Mouse (Mus musculus) right cerebral cortex, adult 18-20 months (tissue): Measurements from ENCODE around the gene Prr11.
A peak's percentile ranks its signal among the peaks of the same experiment; 100 is the strongest.
"Not testable (repeated sequence)": the region's sequence is repeated elsewhere in the genome, so short reads cannot be mapped to it uniquely, and the experiment has no call there.

Source experiments
- DNase-seq: peaks from one replicate; pipeline ENCODE4 v3.0.0; 2022; ENCODE audit warnings: mixed read lengths

The Prr11 gene

GRCm38 (mm10) chr11:87108409-87108754, at the start of gene Prr11:
Prr11 (minus strand) TSS chr11:87108708.
- no peak for DNase-seq

DNA sequence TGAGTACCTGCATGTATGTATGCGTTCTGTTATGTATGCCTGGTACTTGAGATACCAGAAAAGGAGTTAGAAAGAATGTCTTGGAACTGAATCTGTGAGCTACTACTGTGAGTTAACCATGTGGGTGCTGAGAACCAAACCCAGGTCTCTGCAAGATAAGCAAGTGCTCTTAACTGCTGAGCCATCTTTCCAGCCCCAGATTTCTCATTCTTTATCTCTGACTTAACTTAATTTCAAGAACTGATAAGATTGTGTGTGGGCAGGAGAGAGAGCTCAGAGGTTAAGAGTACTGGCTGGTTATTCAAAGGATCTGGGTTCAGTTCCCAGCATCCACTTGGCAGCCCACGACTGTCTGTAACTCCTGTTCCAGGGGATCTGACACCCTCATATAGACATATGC, 49.5 kb upstream of the Prr11 start:
- DNase-seq = no peak

- no peak for DNase-seq
Measured at GRCm38 (mm10) chr11:87136233-87136632, 27.7 kb upstream of the Prr11 start.

GRCm38 (mm10) chr11:87126824-87127816, 18.6 kb upstream of the Prr11 start, which contains the start of gene Trim37:
Trim37 (plus strand) TSS chr11:87127077.
- peak; percentile 93 for DNase-seq

- DNase-seq = no peak
Measured at GRCm38 (mm10) chr11:87126281-87126823, 17.8 kb upstream of the Prr11 start.

- DNase-seq = no peak
Measured at GRCm38 (mm10) chr11:87125562-87125961, 17.1 kb upstream of the Prr11 start.

DNA sequence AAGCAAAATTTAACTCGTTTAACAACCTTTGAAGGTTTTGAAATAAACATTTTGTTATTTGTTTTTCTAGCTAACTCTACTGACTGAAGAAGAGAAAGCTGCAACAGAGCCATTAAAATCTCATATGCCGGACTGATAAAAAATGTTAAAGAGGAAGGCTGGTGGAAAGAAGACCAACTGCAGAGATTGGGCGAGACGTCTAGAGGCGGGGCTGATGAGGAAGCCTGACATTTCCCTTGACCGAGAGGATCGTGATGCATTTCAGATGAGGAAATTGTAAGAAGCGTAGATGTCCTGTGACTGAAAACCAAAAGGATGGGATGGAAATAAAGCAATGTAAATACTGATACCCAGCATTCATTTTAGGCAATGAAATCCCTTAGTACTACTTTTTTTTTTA, 13.4 kb upstream of the Prr11 start:
- DNase-seq = no peak

- no peak for DNase-seq
Measured at GRCm38 (mm10) chr11:87110172-87110909, 1.8 kb upstream of the Prr11 start.

GRCm38 (mm10) chr11:87109519-87110171, 1.1 kb upstream of the Prr11 start:
- DNase-seq = peak; percentile 10

GRCm38 (mm10) chr11:87108755-87109518, 429 bp upstream of the Prr11 start, which contains the start of gene Ska2:
Ska2 (plus strand) TSS chr11:87109234.
- DNase-seq = peak; percentile 98

DNA sequence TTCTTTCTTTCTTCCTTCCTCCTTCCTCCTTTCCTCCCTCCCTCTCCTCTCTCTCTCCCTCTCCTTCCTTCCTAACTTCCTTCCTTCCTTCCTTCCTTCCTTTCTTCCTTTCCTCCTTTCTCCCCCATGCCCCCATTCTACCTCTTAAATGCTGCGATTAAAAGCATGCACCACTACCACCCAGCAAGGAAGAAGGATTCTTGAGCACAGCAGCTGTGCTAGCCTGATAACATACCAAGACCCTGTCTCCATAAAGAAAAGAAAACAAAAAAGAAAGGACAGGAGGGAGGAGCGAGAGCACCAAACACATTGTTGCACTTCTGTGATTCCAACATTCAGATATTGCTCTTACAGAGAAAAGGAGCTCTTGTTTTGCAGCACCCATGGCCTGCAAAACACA, 21.4 kb downstream of the Prr11 start:
- no peak for DNase-seq

DNA sequence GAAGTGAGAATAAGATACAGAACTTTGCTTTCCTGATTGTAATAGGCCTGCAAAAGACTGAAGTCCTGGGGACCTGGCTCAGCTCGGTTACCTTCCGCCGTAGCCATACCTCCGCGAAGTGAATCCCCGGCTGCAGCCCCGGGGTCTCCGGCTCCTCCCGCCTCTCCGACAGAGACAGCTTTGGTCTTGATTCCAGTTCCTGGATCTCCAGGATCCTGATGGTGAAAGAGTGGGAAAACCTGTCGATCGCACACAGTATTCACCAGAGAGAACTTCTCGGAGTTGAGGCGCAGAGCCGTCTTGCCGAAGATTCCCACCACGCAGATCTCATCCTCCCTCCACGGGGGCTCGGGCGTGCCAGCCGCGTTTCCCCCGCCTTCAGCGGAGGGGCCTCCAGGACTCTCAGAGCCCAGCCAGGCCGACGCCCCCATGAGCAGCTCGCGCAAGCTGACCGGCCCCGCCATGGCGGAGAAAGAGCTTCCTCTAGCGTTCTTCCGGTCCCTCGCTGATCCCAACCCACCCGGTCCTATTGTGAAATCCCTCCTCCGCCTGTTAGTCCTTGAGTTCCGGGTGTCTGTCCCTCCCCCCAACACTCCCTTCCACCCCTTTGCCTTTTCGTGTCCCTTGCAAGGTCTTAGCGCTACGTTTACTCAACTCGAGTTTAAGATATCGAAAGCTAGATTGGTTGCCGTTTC, 22.1 kb downstream of the Prr11 start, which contains the start of gene Smg8:
Smg8 (minus strand) TSS at position 485 of the 695 bp plus-strand sequence.
- peak; percentile 87 for DNase-seq

GRCm38 (mm10) chr11:87085461-87085860, 23.0 kb downstream of the Prr11 start:
- no peak for DNase-seq

- DNase-seq = no peak
Measured at GRCm38 (mm10) chr11:87083712-87084111, 24.8 kb downstream of the Prr11 start.

DNA sequence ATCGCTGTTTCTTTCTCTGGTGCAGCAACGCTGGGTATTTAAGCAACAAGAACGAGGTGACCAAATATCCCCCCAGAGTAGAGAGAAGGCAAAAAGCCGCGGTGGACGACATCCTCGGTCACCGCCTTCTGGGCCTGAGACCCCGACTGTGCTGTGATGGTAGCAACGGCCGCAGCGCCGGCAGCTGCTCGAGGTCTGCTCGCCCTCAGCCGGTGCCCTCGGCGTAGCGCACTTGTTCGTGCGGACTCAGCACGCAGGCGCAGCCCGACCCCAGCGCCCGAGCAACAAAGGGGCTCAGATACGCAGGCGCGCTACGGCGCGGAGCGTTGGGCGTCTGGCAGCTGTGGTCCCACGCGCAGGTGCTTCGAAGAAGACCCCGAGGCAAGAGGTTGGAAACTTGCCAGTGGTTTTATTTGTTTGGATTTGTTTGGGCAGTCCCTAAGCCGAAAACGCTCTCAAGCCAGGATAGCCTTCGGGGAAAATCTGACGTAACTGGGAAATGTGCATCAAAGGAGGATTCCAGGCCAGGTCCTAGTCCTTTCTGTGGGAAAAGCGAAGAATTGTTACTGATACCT, 34.6 kb downstream of the Prr11 start, which contains the start of gene Gdpd1:
Gdpd1 (minus strand) TSS at position 197 of the 575 bp plus-strand sequence.
- DNase-seq = peak; percentile 93

DNA sequence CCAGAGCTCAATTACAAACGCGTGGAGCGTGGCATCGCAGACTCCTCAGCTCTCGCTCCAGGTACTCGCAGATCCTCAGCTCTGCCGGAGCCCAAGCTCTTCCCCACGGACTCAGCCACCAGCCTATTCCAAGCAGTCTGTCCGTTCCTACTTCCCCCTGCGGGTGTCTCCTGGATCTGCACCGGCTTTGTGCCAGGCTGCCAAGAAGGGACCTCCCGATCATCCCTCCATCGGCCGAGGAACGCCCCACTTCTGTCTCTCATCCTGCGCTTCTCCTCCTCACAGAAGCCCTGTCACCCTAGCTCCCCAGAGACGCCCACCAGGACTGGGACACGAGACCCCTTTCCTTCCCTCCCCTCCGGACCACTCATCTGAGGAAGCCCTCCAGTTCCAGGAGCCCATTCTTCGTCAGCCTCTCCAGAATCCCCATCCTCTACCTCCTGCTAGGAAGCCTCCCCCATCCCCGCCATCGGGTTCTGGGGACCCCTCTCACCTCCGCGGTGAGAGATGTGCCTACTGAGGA, 35.1 kb downstream of the Prr11 start:
- peak; percentile 84 for DNase-seq

DNA sequence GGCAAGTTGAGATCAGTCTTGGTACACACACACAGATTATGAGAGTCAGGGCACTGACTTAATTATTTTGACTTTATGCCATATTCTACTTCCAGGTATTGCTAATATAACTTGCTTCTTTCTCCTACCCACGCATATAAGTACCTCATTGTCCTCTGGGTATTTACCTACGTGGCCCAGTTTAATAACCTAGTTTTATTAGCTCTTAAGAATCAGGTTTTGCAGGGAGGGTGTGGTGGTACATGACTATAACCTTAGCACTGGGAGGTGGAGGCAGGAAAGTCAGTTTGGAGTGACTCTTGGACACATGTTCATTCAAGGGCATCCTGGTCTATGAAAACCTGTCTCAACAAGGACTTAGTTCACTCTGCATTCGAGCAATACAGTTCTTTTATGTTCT, 46.4 kb downstream of the Prr11 start:
- DNase-seq = no peak

- no peak for DNase-seq
Measured at GRCm38 (mm10) chr11:87060410-87060809, 48.1 kb downstream of the Prr11 start.

DNA sequence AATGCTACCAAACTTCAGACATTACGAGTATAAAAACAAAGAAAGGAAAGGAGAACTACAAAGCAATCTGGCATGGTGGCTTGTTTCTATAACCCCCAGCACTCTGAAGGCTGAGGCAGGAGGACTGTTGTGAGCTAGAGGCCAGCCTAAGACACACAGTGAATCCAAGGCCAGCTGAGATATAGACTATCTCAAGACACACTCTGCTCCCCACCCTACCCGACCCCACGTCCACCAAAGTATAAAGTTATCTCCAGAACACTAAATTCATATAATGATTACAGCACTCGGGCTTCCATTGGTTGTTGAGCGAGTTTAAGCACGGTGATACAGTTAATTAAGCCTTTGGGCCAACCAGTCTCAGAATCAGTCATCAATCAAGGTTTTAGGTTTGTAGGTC, 52.2 kb downstream of the Prr11 start:
- DNase-seq = no peak

- DNase-seq = not testable (repeated sequence)
Measured at GRCm38 (mm10) chr11:87048900-87049299, 59.6 kb downstream of the Prr11 start.

- DNase-seq = no peak
Measured at GRCm38 (mm10) chr11:87046968-87047367, 61.5 kb downstream of the Prr11 start.
